Mouse (Mus musculus): ENCODE measurements around the gene Plcl2. TPM values are rescaled to one million over a fixed set of nuclear protein-coding genes. Genes with fewer than 3 reads are reported as not detected.

Gene Plcl2
- polyA plus RNA-seq, 1 experiment: 0.73 TPM

DNA sequence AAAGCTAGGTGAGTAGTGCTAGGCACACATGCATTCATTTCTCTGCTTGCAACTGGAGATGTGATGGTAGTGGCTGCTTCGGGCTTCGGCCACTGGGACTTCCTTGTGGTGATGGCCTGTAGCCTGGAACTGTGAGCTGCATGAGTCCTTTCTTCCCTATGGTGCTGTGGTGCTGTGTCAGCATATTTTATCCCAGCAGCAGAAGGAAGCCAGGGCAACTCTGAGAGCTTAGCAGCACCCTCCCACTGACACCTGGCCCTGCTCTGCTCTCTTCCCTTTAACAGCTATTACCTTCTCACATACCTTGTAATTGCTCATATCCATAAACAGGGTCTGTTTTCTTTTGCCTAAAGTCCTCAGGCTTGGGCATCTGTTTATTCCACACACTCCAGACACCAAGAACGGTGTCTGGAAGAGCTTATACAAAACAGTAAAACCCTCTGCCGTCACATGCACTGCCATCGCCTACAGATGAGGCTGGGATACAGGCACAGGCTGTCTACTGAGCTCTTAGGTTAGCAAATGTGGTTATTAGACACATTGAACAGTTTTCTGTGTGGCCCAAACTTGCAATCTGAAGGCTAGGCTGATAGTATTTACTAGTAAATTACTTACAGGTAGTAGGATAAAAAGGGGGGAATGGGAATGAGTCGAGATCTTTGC, 139.7 kb downstream of the Plcl2 start:
- TF ChIP-seq POLR2A (IDR thresholded peaks at IDR 0.05; ENCODE audit: control insufficient read depth, low read depth, low read length) (no peak), CTCF (IDR thresholded peaks at IDR 0.05; ENCODE audit: control insufficient read depth, insufficient read depth, insufficient replicate concordance, low read depth, low read length) (no peak)
- no peak overlapping the region for H3K27ac ChIP-seq (ENCODE audit: control insufficient read depth, insufficient read depth, low read depth, low read length)
- H3K4me3 ChIP-seq (ENCODE audit: control insufficient read depth, low read depth, low read length): no peak overlapping the region
- H3K27me3 ChIP-seq (ENCODE audit: control insufficient read depth, insufficient read depth, low read length): no peaks in the 10 kb centered on the region
- no peaks in the 10 kb centered on the region for H3K4me1 ChIP-seq (ENCODE audit: control insufficient read depth, insufficient read depth, low read length)
- H3K36me3 ChIP-seq (ENCODE audit: control insufficient read depth, insufficient read depth, low read length): no peaks in the 10 kb centered on the region

- H3K27ac ChIP-seq (ENCODE audit: control insufficient read depth, insufficient read depth, low read depth, low read length): no peak overlapping the region
- H3K27me3 ChIP-seq (ENCODE audit: control insufficient read depth, insufficient read depth, low read length): no peaks in the 10 kb centered on the region
- no peak overlapping the region for H3K4me3 ChIP-seq (ENCODE audit: control insufficient read depth, low read depth, low read length)
- no peaks in the 10 kb centered on the region for H3K36me3 ChIP-seq (ENCODE audit: control insufficient read depth, insufficient read depth, low read length)
- H3K4me1 ChIP-seq (ENCODE audit: control insufficient read depth, insufficient read depth, low read length): no peaks in the 10 kb centered on the region
- no peak for TF ChIP-seq POLR2A (IDR thresholded peaks at IDR 0.05; ENCODE audit: control insufficient read depth, low read depth, low read length)
- no peak for TF ChIP-seq CTCF (IDR thresholded peaks at IDR 0.05; ENCODE audit: control insufficient read depth, insufficient read depth, insufficient replicate concordance, low read depth, low read length)
Measured at GRCm38 (mm10) chr17:50650535-50651223, 141.5 kb downstream of the Plcl2 start.

DNA sequence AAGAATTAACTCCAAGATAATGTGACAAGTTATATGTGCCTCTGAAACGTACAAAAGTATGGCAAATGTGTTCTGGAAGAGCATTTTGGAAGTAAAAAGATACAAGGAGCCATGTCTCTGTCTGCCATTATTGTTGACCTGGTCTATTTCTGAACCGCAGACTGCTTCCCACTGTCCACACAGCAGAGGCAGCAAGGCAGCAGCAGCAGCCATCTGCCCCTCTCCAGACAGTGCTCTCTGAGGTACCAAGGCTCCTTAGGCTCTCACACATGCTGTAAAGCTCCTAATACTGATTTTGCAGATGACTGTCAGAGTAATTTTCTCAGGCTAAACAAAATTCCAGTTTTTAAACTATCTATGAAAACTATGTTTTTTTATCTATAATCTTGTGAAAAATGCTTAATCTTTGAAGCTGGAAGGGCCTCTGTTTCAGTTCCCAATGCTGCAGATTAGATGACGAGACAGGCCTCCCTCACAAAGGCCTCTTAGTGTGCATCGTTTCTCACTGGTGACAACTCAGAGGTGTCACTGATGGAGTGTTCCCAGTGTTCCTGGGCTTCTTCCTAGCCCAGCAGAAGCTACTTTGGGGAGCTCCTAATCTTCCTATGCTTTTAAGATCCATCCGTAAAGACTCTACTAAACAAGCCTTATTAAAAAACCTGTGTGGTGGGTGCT, 145.7 kb downstream of the Plcl2 start:
- Histone ChIP-seq H3K4me1 (ENCODE audit: control insufficient read depth, insufficient read depth, low read length) (no peaks in the 10 kb centered on the region), H3K4me3 (ENCODE audit: control insufficient read depth, low read depth, low read length) (no peak overlapping the region), H3K36me3 (ENCODE audit: control insufficient read depth, insufficient read depth, low read length) (no peaks in the 10 kb centered on the region), H3K27ac (ENCODE audit: control insufficient read depth, insufficient read depth, low read depth, low read length) (no peak overlapping the region), H3K27me3 (ENCODE audit: control insufficient read depth, insufficient read depth, low read length) (no peaks in the 10 kb centered on the region)
- TF ChIP-seq CTCF (IDR thresholded peaks at IDR 0.05; ENCODE audit: control insufficient read depth, insufficient read depth, insufficient replicate concordance, low read depth, low read length): no peak
- no peak for TF ChIP-seq POLR2A (IDR thresholded peaks at IDR 0.05; ENCODE audit: control insufficient read depth, low read depth, low read length)

DNA sequence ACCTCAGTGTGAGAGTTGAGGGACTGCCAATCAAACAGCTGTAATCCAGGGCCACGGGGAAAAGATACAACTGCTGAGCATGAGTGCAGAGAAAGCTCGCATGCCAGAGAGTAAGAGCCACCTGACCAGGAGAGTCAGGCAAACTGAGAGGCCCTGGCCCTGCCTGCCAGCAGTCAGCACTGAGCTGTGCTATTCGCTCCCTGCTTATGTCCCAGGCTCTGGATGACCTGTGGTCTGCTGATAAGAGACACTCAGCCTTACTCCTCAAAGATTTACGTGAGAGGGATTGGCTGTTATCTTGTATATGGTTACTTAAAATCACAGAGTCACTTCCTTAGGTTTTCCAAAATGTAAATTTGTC, 146.2 kb downstream of the Plcl2 start:
- no peak overlapping the region for H3K27ac ChIP-seq (ENCODE audit: control insufficient read depth, insufficient read depth, low read depth, low read length)
- H3K4me1 ChIP-seq (ENCODE audit: control insufficient read depth, insufficient read depth, low read length): no peaks in the 10 kb centered on the region
- TF ChIP-seq CTCF (IDR thresholded peaks at IDR 0.05; ENCODE audit: control insufficient read depth, insufficient read depth, insufficient replicate concordance, low read depth, low read length): no peak
- TF ChIP-seq POLR2A (IDR thresholded peaks at IDR 0.05; ENCODE audit: control insufficient read depth, low read depth, low read length): no peak
- H3K36me3 ChIP-seq (ENCODE audit: control insufficient read depth, insufficient read depth, low read length): no peaks in the 10 kb centered on the region
- H3K4me3 ChIP-seq (ENCODE audit: control insufficient read depth, low read depth, low read length): no peak overlapping the region
- H3K27me3 ChIP-seq (ENCODE audit: control insufficient read depth, insufficient read depth, low read length): no peaks in the 10 kb centered on the region

GRCm38 (mm10) chr17:50657321-50657720, 148.1 kb downstream of the Plcl2 start:
- Histone ChIP-seq H3K27ac (ENCODE audit: control insufficient read depth, insufficient read depth, low read depth, low read length) (no peak overlapping the region), H3K36me3 (ENCODE audit: control insufficient read depth, insufficient read depth, low read length) (no peaks in the 10 kb centered on the region), H3K4me1 (ENCODE audit: control insufficient read depth, insufficient read depth, low read length) (no peaks in the 10 kb centered on the region), H3K4me3 (ENCODE audit: control insufficient read depth, low read depth, low read length) (no peak overlapping the region), H3K27me3 (ENCODE audit: control insufficient read depth, insufficient read depth, low read length) (no peaks in the 10 kb centered on the region)
- TF ChIP-seq CTCF (IDR thresholded peaks at IDR 0.05; ENCODE audit: control insufficient read depth, insufficient read depth, insufficient replicate concordance, low read depth, low read length): no peak

- H3K27ac ChIP-seq (ENCODE audit: control insufficient read depth, insufficient read depth, low read depth, low read length): no peak overlapping the region
- H3K4me1 ChIP-seq (ENCODE audit: control insufficient read depth, insufficient read depth, low read length): no peaks in the 10 kb centered on the region
- no peak overlapping the region for H3K4me3 ChIP-seq (ENCODE audit: control insufficient read depth, low read depth, low read length)
- TF ChIP-seq POLR2A (IDR thresholded peaks at IDR 0.05; ENCODE audit: control insufficient read depth, low read depth, low read length): no peak
- no peak for TF ChIP-seq CTCF (IDR thresholded peaks at IDR 0.05; ENCODE audit: control insufficient read depth, insufficient read depth, insufficient replicate concordance, low read depth, low read length)
- no peaks in the 10 kb centered on the region for H3K36me3 ChIP-seq (ENCODE audit: control insufficient read depth, insufficient read depth, low read length)
- H3K27me3 ChIP-seq (ENCODE audit: control insufficient read depth, insufficient read depth, low read length): no peaks in the 10 kb centered on the region
Measured at GRCm38 (mm10) chr17:50658901-50659300, 149.7 kb downstream of the Plcl2 start.

DNA sequence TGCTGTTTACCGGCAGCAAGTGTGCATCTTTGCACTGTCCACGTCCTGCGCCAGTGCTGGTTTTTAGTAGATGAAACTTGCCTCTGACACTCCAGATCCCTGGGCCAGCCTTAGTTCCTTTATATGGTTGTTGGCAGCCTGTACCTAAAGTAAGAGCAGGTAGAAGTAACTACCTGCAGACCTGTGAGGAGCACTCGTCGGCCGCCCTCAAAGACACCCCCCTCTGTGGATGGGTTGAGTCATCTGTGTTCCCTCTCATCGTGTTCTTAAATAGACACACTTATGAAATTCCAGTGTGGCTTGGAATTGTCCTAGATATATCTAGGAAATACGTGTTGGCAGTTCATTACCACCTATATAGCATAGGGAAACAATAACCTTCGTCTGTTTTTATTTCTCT, 158.4 kb downstream of the Plcl2 start:
- no peaks in the 10 kb centered on the region for H3K27me3 ChIP-seq (ENCODE audit: control insufficient read depth, insufficient read depth, low read length)
- no peaks in the 10 kb centered on the region for H3K4me1 ChIP-seq (ENCODE audit: control insufficient read depth, insufficient read depth, low read length)
- no peak overlapping the region for H3K27ac ChIP-seq (ENCODE audit: control insufficient read depth, insufficient read depth, low read depth, low read length)
- no peak for TF ChIP-seq POLR2A (IDR thresholded peaks at IDR 0.05; ENCODE audit: control insufficient read depth, low read depth, low read length)
- no peak for TF ChIP-seq CTCF (IDR thresholded peaks at IDR 0.05; ENCODE audit: control insufficient read depth, insufficient read depth, insufficient replicate concordance, low read depth, low read length)
- no peaks in the 10 kb centered on the region for H3K36me3 ChIP-seq (ENCODE audit: control insufficient read depth, insufficient read depth, low read length)
- no peak overlapping the region for H3K4me3 ChIP-seq (ENCODE audit: control insufficient read depth, low read depth, low read length)

Data from testis, adult 2 months (tissue).